Mouse (Mus musculus) erythroblast, embryonic 14.5 days (primary cell): ENCODE measurements around the gene Evx1.

Source experiments
- GATA1 ChIP-seq: IDR thresholded peaks from 2 replicates; pipeline ENCODE4 v1.6.1; 2012; ENCODE audit warnings: low read length, inconsistent platforms, mixed read lengths
- TAL1 ChIP-seq: IDR thresholded peaks from 3 replicates; pipeline ENCODE4 v1.6.1; 2012; ENCODE audit warnings: low read length, inconsistent platforms, mixed read lengths

- TF ChIP-seq GATA1 (no peak), TAL1 (no peak)
Observed at GRCm38 (mm10) chr6:52318271-52318670, 5.0 kb downstream of the Evx1 start.
